Mouse (Mus musculus) right cerebral cortex, postnatal 14 days (tissue): ENCODE measurements around the gene Med15.

Source experiments
- DNase-seq: peaks from one replicate; pipeline ENCODE4 v3.0.0; 2022

Gene Med15

DNA sequence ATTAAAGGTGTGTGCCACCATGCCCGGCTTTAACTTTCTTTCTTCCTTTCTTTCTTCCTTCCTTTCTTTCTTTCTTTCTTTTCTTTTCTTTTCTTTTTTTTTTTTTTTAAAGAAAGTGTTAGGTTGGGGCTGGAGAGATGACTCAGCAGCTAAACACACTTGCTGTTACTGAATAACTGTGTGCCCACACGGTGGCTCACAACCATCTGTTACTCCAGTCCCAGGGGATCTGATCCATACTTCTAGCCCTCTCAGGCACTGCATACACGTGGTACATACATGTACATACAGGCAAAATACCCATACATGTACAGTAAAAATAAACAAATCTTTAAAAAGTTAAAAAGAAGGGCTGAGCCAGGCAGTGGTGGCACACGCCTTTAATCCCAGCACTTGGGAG lies 121.3 kb downstream of the Med15 start:
- DNase-seq: no peak

DNA sequence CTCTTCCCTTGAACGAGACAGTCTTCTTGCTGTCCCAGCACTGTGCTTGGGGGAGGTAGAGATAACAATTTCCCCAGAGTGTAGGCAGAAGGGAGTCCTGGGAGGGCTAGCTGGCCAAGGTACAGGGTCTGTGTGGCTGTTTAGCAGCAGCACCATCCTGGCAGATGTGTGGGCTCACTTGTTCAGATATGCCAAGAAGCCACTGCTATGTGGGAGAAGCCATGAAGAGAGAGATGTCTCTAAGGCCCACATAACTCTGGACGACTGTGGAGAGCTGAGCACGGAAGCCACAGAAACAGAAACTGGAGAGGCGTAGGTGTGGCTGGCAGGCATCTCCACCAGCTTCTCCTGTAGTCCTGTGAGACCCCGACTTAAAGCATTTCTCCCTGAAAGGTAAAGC lies 127.0 kb downstream of the Med15 start:
- DNase-seq: no peak

DNA sequence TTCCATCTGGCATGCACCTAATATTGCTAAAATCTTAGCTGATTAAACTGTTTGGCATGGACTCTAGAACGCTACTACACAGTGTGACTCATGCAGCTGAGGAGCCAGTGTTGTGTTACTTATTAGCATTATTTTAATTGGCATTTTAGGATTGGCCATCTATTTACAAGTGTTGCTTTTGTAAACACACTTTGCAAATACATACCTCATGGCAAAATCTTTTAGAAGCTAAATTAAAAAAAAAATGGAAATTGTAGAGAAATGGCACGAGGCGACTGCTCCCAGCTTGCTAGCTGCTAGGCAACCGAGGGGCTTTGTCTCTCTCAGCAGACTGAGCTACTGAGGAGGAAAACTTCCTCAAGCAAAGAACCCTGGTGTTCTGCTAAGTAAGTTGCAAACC lies 127.8 kb downstream of the Med15 start:
- DNase-seq: no peak
